Mouse (Mus musculus) brain, embryonic 14.5 days (tissue): ENCODE results near the gene Smpd1.

Experiments
- CTCF ChIP-seq: fragments of 200-500 bp; IDR thresholded peaks from 2 replicates; pipeline ENCODE4 v1.5.1; 2012; ENCODE audit warnings: inconsistent platforms, mild to moderate bottlenecking, moderate library complexity, borderline replicate concordance; ENCODE audit not compliant: insufficient read depth, insufficient read length; ENCODE audit errors: extremely low read depth
- POLR2A ChIP-seq: fragments of 200-500 bp; IDR thresholded peaks from 2 replicates; pipeline ENCODE4 v1.6.1; 2012; ENCODE audit warnings: mild to moderate bottlenecking, inconsistent platforms, borderline replicate concordance; ENCODE audit not compliant: poor library complexity, insufficient read depth, insufficient read length, severe bottlenecking; ENCODE audit errors: extremely low read depth

GRCm38 (mm10) chr7:105556406-105556805 is 2.2 kb downstream of the Smpd1 start:
- TF ChIP-seq POLR2A (no peak), CTCF (no peak)
